Comparison of ENCODE assay signal across 24 mouse cellular contexts in the genomic region with DNA sequence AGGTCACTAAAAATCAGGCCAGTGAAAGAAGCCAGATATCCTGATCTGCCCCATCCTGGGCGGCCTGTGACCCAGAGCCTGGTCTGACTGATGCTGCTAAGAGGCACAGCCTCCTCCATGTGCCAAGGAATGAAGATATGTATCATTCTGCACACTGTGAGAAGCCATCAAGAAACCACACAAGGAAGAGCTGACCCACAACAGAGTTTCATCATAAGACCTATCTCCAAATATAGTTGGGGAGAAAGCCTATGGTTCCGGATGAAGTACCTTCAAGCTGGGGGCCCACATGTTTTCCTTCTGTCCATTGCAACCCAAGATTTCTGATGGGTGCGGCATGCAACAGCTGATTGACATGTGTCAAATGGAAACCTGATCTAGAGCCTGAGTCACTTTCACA. TPM values are rescaled to one million over a fixed set of nuclear protein-coding genes. Genes with fewer than 3 reads are reported as not detected.
"Had no signal": no experiment of that assay in that cellular context is flagged by ENCODE, and none has a peak within 500 bp of the region (broad histone marks: within the 10 kb centered on the region; RNA-seq: fewer than 3 reads in every experiment).

No protein-coding gene starts in this region.

- H3K9me3 ChIP-seq: midbrain, embryonic 10.5 days; midbrain, embryonic 12.5 days; midbrain, embryonic 15.5 days; neural tube, embryonic 13.5 days; neural tube, embryonic 15.5 days had no signal

- H3K4me2 ChIP-seq: lung, embryonic 14.5 days; midbrain, embryonic 12.5 days; midbrain, embryonic 15.5 days; neural tube, embryonic 13.5 days; neural tube, embryonic 15.5 days had no signal

- H3K27me3 ChIP-seq: midbrain, embryonic 12.5 days; midbrain, embryonic 15.5 days; neural tube, embryonic 13.5 days; neural tube, embryonic 15.5 days had no signal

- DNase-seq: lung, adult 18-20 months; lung, embryonic 14.5 days; lung, postnatal 10 days; lung, postnatal 36 days; retina, postnatal 1 day; right cerebral cortex, adult 18-20 months; right cerebral cortex, postnatal 25 days; right cerebral cortex, postnatal 4 days; spleen, adult 18-20 months; thymus, adult 18-20 months; thymus, postnatal 14 days; thymus, postnatal 36 days had no signal

- H3K4me3 ChIP-seq: midbrain, embryonic 10.5 days; midbrain, embryonic 12.5 days; midbrain, embryonic 15.5 days; myocyte; neural tube, embryonic 13.5 days; neural tube, embryonic 15.5 days had no signal

- H3K36me3 ChIP-seq: midbrain, embryonic 10.5 days; midbrain, embryonic 12.5 days; midbrain, embryonic 15.5 days; neural tube, embryonic 13.5 days; neural tube, embryonic 15.5 days had no signal

- H3K4me1 ChIP-seq: midbrain, embryonic 12.5 days; midbrain, embryonic 15.5 days; neural tube, embryonic 13.5 days; neural tube, embryonic 15.5 days had no signal

- H3K27ac ChIP-seq: liver, embryonic 14.5 days; macrophage; midbrain, embryonic 10.5 days; midbrain, embryonic 12.5 days; midbrain, embryonic 15.5 days; neural tube, embryonic 13.5 days; neural tube, embryonic 15.5 days had no signal

- ATAC-seq: midbrain, embryonic 15.5 days had no signal

- H3K9ac ChIP-seq: liver, embryonic 14.5 days; lung, embryonic 14.5 days; midbrain, embryonic 12.5 days; midbrain, embryonic 15.5 days; neural tube, embryonic 13.5 days; neural tube, embryonic 15.5 days had no signal

RNA-seq across cellular contexts. Expression of a gene that starts 16.1 kb away (rescaled TPM):
- total RNA-seq: megakaryocyte, adult 5-6 weeks; megakaryocyte-erythroid progenitor cell, adult 5-6 weeks had no signal
- polyA plus RNA-seq: macrophage; midbrain, embryonic 10.5 days; small intestine, adult 2 months; thymus, postnatal 0 days had no signal

RNA-seq across cellular contexts. Expression of a gene that starts 19.7 kb away (rescaled TPM):
- polyA plus RNA-seq: macrophage, myocyte had no signal

RNA-seq across cellular contexts. Expression of a gene that starts 29.2 kb away (rescaled TPM):
- total RNA-seq: megakaryocyte, adult 5-6 weeks; megakaryocyte-erythroid progenitor cell, adult 5-6 weeks had no signal
- polyA plus RNA-seq: macrophage; small intestine, adult 2 months had no signal

RNA-seq across cellular contexts. Expression of a gene that starts 32.7 kb away (rescaled TPM):
- polyA plus RNA-seq: macrophage had no signal
